Mouse (Mus musculus) B cell, adult 2 months (primary cell): Measurements from ENCODE around the gene Chn2.
A peak's percentile ranks its signal among the peaks of the same experiment; 100 is the strongest.

Source experiments
- DNase-seq, 2 experiments: peaks; one replicate each; pipeline ENCODE4 v3.0.0; 2022

The Chn2 gene

DNA sequence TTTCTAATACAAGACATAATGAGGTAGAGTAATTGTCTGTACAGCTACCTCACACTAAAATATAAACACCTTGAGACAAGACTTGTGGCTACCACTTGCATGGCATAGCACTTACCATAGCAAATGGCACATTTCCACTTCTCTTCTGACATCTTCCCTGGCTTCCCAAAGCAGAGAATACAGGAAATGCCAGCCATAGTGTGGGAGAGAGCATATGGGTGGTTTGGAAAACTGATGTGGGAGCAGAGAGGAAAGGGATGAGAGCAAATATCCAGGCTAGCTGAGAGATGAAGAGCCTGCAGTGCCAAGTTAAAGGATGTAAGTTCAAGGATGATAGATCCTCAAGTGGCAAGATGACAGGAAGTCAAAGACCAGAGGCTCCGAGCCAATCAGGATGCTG is 266.4 kb downstream of the Chn2 start:
- no peak for DNase-seq

DNA sequence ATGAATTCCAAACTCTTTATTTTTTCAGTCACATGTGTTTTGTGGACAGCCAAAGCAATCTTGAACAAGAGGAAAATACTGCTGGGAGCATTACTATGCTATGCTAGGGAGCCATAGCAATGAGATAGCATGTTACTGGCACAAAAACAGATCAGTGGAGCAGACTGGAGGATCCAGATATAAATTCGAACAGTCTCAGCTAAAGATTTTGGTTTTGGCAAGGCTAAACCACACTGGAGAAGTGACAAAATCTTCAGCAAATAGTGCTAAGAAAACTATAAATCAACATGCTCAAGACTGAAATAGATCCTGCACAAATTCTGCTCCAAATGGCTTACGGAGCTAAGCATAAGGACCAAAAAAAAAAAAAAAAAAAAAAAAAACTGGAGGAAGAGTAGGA is 273.7 kb downstream of the Chn2 start:
- no peak for DNase-seq

DNA sequence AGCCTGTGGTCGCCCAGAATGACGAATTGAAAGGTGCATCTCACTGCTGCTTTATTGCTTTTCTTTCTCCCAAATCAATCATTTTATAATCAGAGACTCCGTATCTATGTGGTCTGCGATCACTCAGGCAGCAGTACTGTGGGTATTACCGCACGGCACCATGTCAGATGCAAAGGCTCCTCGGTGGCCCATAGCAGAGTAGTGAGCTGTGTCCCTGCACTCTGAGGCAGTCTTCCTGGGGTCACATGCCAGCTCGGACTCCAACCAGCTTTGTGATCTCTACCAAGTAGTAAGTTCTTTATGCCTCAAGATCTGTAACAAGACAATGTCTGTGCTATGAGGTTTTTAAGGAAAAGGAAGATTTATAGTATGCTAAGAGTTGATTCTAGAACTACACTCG is 279.3 kb downstream of the Chn2 start:
- no peak for DNase-seq

DNA sequence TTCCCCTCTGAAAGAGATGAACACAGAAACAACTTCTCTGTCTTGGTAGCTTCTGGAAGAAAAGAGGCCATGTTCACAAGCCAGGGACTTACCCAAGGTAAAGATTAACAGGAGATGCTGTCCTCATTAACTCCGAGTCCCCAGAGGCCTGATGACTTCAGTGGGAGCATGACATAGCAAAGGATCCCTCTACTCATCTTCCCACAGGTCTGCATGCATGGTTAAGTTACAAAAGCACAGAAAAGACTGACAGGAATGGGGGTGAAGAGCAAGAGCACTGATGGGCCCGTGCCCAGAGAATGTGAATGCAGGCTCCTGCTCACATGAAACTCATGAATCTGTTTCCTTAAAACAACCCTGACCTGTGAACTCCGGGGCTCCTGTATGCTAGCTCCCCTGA is 279.8 kb downstream of the Chn2 start:
- DNase-seq = no peak

DNA sequence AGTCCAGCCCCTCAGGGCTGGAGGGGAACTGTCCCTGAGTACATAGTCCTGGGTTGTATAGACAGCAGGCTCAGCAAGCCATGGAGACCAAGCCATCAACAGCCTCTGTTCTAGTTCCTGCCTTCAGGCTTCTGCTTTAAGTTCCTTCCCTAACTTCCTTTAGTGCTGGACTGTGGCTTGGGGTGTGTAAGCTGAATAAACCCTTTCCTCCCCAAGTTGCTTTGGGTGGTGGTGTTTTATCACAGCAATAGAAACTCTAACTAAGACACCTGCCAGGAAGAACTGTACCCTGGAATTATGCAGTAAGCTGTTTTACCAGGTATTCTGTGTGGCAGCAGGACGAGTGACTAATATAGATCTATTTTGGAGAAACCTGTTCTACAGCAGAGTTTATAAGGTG is 280.9 kb downstream of the Chn2 start:
- DNase-seq = no peak

DNA sequence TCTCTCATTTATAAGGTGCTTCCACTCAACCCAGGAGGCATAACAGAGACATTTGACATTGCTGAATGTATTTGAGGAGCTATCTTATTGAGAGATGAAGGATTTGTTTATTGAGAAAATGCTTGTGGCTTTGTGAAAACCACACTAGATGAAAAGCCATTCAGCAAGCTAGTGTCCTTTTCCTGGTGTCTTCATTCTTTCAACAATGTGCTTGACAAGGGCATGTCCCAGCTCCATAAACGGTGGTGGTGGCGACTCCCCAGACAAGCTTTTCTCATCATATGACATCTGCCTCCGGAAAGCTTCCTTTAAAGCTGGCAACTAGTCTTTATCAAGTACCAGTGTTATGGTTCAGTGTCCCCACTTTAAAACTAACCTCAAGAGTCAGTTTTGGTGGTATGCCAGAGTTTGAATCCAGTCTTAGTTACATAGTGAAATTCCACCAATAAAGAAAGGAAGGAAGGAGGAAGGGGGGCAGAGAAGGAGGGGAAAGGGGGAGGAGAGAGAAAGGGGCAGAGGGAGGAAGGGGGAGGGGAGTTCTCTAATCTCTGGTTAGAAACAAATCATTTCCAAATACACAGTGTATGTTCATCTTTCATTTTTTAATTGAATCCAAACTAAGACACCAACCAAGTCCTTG is 286.0 kb downstream of the Chn2 start, which contains the start of gene Prr15:
Gene Prr15, plus strand, starts transcription at position 590 of the 640 bp plus-strand sequence.
- no peak for DNase-seq

DNA sequence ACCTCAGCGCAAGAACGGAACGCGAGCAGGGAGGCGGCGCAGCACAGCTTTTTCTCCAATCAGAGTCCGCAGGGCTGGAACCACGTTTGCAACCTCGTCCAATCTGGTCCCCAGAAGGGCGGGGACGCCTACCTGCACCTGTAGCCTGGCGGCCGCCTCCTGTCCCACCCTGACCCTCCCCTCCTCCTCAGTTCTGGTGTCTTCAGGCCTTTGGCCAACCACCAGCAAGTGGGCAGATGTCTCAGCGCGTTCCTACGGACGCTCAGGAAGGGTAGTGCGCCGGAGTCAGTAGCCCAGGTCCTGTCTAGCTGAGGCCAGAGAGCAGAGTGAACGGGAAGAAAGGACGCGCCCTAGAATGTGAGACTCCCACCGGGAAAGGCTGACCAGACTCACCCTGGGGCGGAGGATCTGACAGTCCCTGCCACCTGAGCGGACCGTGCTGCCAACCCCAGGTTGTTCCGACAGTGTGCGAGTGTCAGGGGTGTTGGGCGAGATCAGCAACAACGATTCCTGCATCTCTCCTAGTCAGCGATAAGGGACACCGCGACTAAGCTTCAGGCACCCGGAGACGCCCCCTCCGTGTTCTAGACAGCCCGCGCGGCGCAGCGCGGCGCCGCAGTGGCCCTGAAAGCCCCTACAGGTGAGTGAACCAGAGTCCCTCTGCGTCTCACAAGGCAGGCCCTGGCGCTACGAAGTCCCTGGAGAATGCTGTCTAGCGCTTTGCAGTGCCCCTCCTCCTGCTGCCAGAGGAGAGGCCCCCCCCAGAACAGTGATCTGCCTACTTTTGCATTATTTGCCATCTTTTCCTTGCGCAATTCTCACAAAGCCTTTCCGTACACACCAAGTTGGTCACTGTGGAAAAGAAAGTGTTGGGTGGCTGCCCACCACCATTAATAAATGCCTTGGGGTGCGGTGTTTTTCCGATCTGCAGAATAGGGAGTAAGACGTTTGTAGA is 287.6 kb downstream of the Chn2 start:
- DNase-seq = peak in 1 of 2 experiments; percentile 2

DNA sequence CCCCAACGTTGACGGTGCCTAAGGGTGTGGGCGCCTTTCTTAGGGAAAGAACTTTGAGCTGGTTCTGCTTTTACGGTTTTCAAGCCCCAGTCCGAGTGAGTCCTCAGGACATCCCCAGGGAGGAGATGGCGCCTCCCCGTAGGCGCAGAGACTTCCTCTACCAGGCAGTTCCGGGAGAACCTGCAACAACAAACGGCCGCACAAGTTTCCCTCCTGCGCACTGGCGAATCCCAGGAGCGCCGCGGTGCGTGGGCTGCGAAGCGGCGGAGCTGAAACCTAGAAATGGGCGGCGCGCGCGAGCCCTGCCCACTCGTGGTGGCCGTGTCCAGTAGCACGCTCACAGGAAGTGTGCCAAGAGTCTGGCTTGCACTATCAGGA is 288.3 kb downstream of the Chn2 start:
- peak in 1 of 2 experiments; percentile 2 for DNase-seq

DNA sequence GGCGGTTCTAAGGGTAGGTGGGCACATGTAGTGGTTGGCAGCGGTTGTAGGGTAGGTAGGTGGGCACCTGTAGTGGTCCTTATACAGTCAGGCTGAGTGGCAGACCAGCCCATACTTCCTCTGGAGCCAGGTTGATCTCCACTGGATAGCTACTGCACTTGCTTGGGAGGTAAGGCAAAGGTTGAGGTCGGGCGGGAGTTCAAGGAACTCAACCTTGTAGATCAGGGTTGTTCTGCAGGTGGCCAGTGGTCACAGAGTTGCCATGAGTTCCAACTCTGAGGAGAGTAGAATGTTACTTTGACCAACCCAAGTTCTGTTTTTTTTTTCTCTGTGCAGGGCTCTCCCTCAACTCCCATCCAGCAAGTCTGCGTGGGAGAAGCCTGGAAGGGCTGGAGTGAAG is 289.4 kb downstream of the Chn2 start:
- DNase-seq = no peak

DNA sequence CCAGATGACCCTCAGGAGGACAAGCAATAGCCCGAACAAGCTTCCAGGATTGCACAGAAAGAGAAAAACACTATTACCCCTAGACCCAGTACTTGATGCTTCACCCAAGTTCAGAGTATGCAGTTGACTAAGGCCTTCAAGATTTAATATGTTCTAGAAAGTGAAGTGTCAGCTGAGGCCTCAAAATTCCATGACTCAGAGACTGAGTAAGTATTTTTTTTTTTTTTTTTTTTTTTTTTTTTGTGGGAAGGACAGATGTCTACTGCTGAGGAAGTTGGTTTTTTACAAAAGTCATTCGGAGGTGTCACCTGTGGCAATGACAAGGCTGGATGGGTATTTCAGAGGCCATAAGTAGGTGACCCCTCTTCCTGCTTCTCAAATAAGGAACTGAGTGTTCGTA is 290.2 kb downstream of the Chn2 start:
- no peak for DNase-seq

DNA sequence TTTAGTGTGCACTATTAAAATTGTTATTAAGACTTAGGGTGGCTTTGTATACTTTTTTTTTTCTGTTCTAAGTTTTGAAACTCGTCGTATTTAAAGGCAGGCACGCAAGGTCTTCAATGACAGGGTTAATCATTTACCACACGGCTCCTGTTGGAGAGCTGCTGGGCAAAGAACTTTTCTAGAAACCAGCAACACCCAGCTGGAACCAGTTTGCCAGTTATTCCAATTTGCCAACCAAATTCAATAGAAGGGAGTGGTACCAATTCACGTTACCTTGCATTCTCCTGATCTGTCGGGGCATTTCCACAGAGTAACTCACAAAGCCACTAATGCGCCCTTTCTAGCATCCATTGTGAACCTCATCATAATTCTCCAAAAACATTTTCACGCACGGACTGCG is 290.8 kb downstream of the Chn2 start:
- DNase-seq = no peak

DNA sequence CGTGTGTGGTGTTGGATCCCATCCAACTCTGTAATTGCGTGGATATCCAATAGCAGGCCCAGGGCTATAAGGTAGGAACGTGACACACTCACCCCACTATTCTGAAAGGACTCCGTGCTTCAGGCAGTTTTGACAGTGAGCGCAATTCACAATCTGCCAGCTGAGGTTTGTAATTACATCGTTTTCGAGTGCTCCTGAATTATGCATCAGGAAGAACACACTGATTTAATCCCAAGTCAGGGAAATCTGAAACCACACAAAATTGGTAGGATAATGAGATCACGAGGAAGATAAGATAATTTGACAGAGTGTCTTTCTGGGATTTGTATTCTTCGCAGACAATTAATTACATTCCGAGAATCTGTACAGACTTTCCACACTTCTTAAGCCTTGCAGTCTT is 292.4 kb downstream of the Chn2 start:
- no peak for DNase-seq

DNA sequence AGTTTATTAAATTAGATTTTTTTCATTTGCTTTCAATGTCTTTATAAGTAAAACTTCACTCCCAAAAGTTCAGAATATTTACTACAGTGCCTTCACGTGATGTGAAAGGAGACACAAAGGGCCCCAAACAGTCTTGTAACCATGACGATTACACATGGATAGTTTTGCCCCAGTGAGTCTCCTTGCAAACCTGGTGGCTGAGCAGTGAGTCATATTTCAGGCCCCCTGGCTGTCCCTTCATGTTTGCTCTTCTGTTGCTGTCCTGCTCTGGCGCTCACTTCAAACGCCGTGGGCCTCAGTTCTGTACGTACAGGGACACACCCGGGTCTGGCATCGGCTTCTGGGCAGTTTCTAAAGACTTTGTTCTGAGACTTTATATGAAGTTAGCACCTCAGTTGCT is 292.8 kb downstream of the Chn2 start:
- no peak for DNase-seq

DNA sequence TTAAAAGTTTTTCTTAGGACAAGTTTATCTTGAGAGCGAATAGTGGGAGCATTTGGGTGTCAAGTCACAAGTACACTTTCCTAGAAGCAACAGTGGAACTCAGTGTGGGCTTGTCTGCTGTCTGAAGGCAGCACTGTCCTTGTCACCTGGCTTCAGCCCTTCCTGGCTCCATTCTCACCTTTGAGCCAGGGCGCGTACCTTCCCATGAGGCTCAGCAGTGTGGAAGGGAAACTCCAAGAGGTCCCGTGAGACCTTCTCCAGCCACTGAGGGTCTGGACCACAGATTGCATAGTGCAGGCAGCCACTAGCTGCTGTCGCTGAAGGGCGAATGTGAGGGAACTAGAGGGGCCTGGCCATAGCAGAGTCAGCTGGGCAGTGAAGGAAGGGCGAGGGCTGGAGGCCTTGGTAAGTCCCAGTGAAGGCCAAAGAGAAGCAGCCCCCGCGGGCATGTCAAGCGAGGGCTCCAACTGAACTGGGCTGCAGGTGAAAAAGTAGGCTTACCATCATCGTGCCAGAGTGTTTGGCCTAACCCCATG is 293.8 kb downstream of the Chn2 start:
- DNase-seq = no peak

DNA sequence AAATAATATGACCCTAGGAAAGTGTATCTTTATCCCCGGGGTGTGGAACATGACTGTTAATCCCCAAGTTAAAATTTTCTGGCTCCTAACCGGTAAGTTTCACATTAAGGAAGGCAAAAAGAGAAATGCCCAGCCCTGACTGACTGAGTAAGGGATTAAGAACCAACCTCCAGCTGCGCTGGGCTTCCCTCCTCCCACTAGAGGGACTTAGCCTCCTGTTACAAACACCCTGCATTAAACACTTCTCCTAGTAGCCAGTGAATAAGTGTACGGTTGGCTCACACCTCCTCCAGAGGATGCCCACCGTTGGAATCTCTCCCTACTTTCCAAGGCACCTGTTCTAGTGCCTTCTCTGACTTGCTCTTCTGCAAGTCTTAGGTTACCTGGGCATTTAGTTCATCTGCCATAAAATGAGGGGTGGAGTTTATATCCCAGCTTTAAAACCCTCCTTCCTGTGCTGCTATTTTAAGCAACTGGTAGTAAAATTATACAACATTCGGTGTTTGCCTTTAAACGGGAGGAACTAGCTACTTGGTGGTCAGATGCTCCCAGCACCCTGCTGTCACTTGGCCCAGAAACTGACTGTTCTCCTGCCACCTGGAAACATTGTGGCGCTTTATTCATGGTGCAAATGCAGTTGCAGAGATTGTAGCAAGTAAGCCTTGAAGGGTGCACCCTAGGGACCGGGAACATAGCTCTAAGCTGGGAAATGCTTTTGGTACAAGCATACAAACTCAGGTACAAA is 294.5 kb downstream of the Chn2 start:
- no peak for DNase-seq

DNA sequence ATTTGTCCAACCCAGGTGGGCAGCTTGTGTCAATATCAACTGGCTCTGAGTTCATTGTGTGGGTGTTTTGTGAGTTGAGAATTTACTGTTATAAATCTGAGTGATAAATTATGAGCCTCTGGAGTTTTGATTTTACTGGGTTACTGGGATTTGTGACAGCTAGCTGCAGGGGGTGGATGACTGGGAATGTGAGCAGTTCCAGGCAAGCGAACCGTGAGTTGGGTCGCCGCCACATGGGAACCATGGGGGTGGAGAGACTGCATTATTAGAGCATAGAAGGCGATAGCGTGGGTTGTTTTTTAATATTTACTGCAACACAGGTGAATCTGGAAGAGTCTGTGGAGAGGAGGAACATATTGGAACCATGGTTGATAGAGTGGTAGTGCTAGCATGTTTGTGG is 298.0 kb downstream of the Chn2 start:
- DNase-seq = no peak

DNA sequence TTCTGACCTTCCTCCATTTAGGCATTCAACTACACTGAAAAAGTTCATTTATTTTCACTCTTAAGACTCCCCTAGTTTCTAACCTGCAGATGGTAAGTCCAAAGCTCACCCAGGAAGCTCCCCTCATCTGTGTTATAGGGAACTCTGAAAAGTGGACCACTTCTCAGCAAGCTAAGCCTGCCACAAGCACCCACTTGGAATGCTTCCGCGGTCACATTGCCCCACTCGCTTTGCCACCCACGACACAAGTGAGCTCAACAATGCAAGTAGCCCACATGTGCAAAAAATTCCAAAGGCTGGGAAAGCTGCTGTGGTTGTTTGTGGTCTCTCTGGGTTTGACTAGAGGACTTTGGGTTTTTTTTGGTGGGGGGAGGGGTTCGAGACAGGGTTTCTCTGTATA is 301.8 kb downstream of the Chn2 start:
- no peak for DNase-seq

DNA sequence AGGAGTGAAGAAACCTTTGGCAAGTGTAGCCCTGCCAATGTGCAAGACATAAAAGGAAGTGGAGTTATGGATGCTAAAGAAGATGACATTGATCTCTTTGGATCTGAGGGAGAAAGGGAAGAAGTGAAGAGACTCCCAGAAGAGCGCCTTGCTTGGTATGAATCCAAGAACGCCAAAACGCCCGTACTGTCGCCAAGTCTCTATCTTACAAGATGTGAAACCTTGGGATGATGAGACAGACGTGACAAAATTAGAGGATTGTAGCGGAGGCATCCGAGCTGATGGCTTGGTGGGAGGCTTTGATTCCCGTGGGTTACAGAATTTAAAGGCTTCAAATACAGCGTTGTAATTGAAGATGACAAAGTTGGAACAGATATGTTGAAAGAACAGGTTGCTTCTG is 302.9 kb downstream of the Chn2 start:
- DNase-seq = no peak
